Mouse (Mus musculus): Measurements from ENCODE around the gene Bri3. TPM values are rescaled to one million over a fixed set of nuclear protein-coding genes. Genes with fewer than 3 reads are reported as not detected.
A peak's percentile ranks its signal among the peaks of the same experiment; 100 is the strongest.

Bri3 gene
- polyA plus RNA-seq, 1 experiment from 2014 or later = 150 TPM

DNA sequence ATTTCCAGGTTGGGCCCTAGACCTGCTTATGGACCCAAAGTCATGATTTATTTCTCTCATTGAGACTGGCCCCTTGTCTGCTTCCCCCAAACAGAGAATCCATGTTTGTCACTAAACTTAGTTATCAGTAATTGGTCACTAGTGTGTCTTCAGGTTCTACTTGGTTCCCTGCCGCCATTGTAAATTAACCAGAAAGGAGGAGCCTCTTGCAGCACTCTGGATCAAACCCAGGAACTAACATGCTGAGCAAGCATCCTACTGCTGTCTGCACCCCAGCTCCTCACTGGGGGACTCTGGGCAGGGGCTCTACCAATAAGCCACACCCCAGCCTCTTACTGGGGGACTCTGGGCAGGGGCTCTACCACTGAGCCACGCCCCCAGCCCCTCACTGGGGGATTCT, 1.4 kb downstream of the Bri3 start:
- no peak overlapping the region for H3K4me2 ChIP-seq (replicated peaks)
- 74% methylated on average over 2 of the region's 2 CpGs for WGBS
- H3K27me3 ChIP-seq = no peaks in the 10 kb centered on the region
- ATAC-seq (ENCODE audit: low FRiP score) = no peak
- no peak overlapping the region for H3K27ac ChIP-seq
- H3K36me3 ChIP-seq = no peaks in the 10 kb centered on the region
- H3K9ac ChIP-seq = no peak overlapping the region
- H3K4me3 ChIP-seq = no peak overlapping the region
- 0 out of 2 replicates have a peak, but pooled peaks cover 2% of the 10 kb centered on the region for H3K4me1 ChIP-seq
- 0 out of 2 replicates have a peak, but pooled peaks cover 7% of the 10 kb centered on the region for H3K9me3 ChIP-seq (replicated peaks)

- no peaks in the 10 kb centered on the region for H3K36me3 ChIP-seq
- H3K4me2 ChIP-seq (replicated peaks) = no peak overlapping the region
- no peak for ATAC-seq (ENCODE audit: low FRiP score)
- no peaks in the 10 kb centered on the region for H3K27me3 ChIP-seq
- no peak overlapping the region for H3K27ac ChIP-seq
- no peak overlapping the region for H3K9ac ChIP-seq
- H3K4me3 ChIP-seq = no peak overlapping the region
- 0 out of 2 replicates have a peak, but pooled peaks cover 8% of the 10 kb centered on the region for H3K9me3 ChIP-seq (replicated peaks)
- WGBS = 87% methylated on average over 7 of the region's 7 CpGs
- H3K4me1 ChIP-seq = 0 out of 2 replicates have a peak, but pooled peaks cover 2% of the 10 kb centered on the region
Measured at GRCm38 (mm10) chr5:144246669-144247068, 2.4 kb downstream of the Bri3 start.

- no peak overlapping the region for H3K4me2 ChIP-seq (replicated peaks)
- H3K9ac ChIP-seq = no peak overlapping the region
- H3K27ac ChIP-seq = no peak overlapping the region
- H3K4me1 ChIP-seq = 0 out of 2 replicates have a peak, but pooled peaks cover 2% of the 10 kb centered on the region
- no peak overlapping the region for H3K4me3 ChIP-seq
- WGBS = 79% methylated on average over 10 of the region's 10 CpGs
- ATAC-seq (ENCODE audit: low FRiP score) = no peak
- no peaks in the 10 kb centered on the region for H3K36me3 ChIP-seq
- H3K9me3 ChIP-seq (replicated peaks) = 0 out of 2 replicates have a peak, but pooled peaks cover 8% of the 10 kb centered on the region
- no peaks in the 10 kb centered on the region for H3K27me3 ChIP-seq
Measured at GRCm38 (mm10) chr5:144247307-144247706, 3.1 kb downstream of the Bri3 start.

- Histone ChIP-seq H3K36me3 (no peaks in the 10 kb centered on the region), H3K4me1 (0 out of 2 replicates have a peak, but pooled peaks cover 2% of the 10 kb centered on the region), H3K4me3 (no peak overlapping the region), H3K9me3 (replicated peaks) (0 out of 2 replicates have a peak, but pooled peaks cover 8% of the 10 kb centered on the region), H3K4me2 (replicated peaks) (no peak overlapping the region), H3K27me3 (no peaks in the 10 kb centered on the region), H3K27ac (no peak overlapping the region), H3K9ac (no peak overlapping the region)
- 79% methylated on average over 10 of the region's 10 CpGs for WGBS
- no peak for ATAC-seq (ENCODE audit: low FRiP score)
Measured at GRCm38 (mm10) chr5:144247906-144248585, 3.8 kb downstream of the Bri3 start.

DNA sequence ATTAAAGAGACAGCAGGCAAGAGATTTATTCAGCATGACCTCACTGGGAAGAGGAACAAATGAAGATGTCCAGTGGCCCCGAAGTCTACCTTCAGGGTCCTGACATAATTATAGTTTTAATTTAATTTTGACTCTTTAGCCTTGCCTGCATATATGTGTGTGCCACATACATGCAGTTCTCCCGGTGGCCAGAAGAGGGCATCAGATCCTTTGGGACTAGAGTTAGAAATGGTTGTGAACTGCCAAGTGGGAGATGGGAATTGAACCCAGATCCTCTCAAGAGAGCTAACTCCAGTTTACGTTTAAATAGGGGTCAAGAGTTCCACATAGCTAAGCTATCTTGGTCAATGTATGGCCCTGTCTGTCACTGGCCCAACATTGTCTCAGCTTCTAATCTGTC, 5.6 kb downstream of the Bri3 start:
- H3K27ac ChIP-seq = no peak overlapping the region
- no peaks in the 10 kb centered on the region for H3K36me3 ChIP-seq
- no peak for ATAC-seq (ENCODE audit: low FRiP score)
- H3K27me3 ChIP-seq = no peaks in the 10 kb centered on the region
- WGBS = 78% methylated on average over 3 of the region's 3 CpGs
- H3K4me3 ChIP-seq = no peak overlapping the region
- H3K9ac ChIP-seq = no peak overlapping the region
- 0 out of 2 replicates have a peak, but pooled peaks cover 8% of the 10 kb centered on the region for H3K9me3 ChIP-seq (replicated peaks)
- H3K4me1 ChIP-seq = peaks cover 6% of the 10 kb centered on the region
- no peak overlapping the region for H3K4me2 ChIP-seq (replicated peaks)

GRCm38 (mm10) chr5:144251876-144252577, 7.8 kb downstream of the Bri3 start:
- H3K9ac ChIP-seq = no peak overlapping the region
- peaks cover 11% of the 10 kb centered on the region for H3K4me1 ChIP-seq
- 92% methylated on average over 13 of the region's 13 CpGs for WGBS
- H3K27me3 ChIP-seq = no peaks in the 10 kb centered on the region
- H3K36me3 ChIP-seq = no peaks in the 10 kb centered on the region
- ATAC-seq (ENCODE audit: low FRiP score) = no peak
- no peak overlapping the region for H3K27ac ChIP-seq
- no peak overlapping the region for H3K4me2 ChIP-seq (replicated peaks)
- H3K9me3 ChIP-seq (replicated peaks) = 0 out of 2 replicates have a peak, but pooled peaks cover 8% of the 10 kb centered on the region
- H3K4me3 ChIP-seq = no peak overlapping the region

DNA sequence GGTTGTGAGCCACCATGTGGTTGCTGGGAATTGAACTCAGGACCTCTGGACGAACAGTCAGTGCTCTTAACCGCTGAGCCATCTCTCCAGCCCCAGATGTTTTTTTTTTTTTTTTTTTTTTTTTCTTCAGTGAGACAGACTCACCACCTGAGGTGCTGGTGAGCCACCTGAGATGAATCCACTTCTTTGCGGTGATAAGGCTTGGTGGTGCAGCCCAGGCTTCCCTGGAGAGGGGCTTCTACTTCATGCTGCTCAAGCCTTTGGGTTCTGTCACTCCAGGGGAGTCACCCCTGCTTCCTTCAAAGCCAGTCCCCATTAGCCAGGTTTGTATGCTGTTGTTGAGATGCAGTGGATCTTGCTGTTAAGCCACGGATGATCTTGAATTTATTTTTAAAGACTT, 9.0 kb downstream of the Bri3 start:
- Histone ChIP-seq H3K9ac (no peak overlapping the region), H3K9me3 (replicated peaks) (0 out of 2 replicates have a peak, but pooled peaks cover 8% of the 10 kb centered on the region), H3K4me2 (replicated peaks) (no peak overlapping the region), H3K27ac (no peak overlapping the region), H3K4me1 (peaks cover 21% of the 10 kb centered on the region), H3K27me3 (no peaks in the 10 kb centered on the region), H3K4me3 (no peak overlapping the region), H3K36me3 (no peaks in the 10 kb centered on the region)
- ATAC-seq (ENCODE audit: low FRiP score) = no peak
- 87% methylated on average over 4 of the region's 4 CpGs for WGBS

GRCm38 (mm10) chr5:144254122-144254810, 10.0 kb downstream of the Bri3 start:
- Histone ChIP-seq H3K9ac (0 out of 2 replicates have a peak overlapping the region, but pooled peaks have one; percentile 13), H3K4me2 (replicated peaks) (peak overlapping the region; percentile 82)
- WGBS = 60% methylated on average over 16 of the region's 16 CpGs

DNA sequence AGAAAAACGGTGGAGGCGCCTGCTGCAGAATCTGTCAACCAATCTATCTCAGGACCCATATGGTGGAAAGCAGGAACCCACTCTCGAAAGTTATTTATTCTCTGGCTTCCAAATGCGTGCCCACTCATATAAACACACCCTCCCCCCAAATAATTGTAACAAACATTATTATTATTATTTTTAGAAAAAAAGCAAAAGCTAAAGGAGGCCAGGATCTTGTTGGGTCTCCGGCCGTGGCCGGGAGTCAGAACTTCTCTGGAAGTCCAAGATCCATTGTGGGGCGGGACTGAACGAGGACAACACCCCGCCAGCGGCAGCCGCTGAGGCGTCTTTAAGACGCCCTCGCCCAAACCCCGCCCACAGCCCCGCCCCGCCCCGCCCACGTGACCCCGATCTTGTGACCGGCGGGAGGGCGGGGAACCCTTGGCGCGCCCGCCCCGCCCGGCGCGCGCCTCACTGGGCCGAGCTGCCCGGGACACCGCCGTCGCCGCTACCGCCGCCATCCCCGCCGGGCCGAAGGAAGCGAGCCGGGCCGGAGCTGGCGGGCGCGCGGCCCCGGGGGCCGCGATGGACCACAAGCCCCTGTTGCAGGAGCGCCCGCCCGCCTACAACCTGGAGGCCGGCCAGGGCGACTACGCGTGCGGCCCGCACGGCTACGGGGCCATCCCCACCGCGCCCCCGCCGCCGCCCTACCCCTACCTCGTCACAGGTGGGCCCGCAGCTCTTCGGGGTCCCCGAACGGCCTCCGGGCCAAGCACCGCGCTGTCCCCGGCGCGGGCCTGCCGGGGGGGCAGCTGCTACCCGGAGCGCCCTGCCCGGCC, 10.8 kb downstream of the Bri3 start:
- Histone ChIP-seq H3K27me3 (no peaks in the 10 kb centered on the region), H3K4me1 (peaks cover 37% of the 10 kb centered on the region), H3K9ac (peak overlapping the region; percentile 83), H3K9me3 (replicated peaks) (0 out of 2 replicates have a peak, but pooled peaks cover 6% of the 10 kb centered on the region), H3K36me3 (peaks cover 4% of the 10 kb centered on the region; the same call in 1 of the 2 replicates), H3K4me3 (peak overlapping the region; percentile 75), H3K27ac (peak overlapping the region; percentile 85), H3K4me2 (replicated peaks) (peak overlapping the region; percentile 82)
- peak; percentile 78 for ATAC-seq (ENCODE audit: low FRiP score)
- under 1% methylated on average over 74 of the region's 84 CpGs for WGBS

More at GRCm38 (mm10) chr5:144254122-144254810, 10.0 kb downstream of the Bri3 start:
- ATAC-seq (ENCODE audit: low FRiP score) = no peak
- H3K4me1 ChIP-seq = peaks cover 32% of the 10 kb centered on the region
- H3K9me3 ChIP-seq (replicated peaks) = 0 out of 2 replicates have a peak, but pooled peaks cover 8% of the 10 kb centered on the region
- peak overlapping the region; percentile 75 for H3K4me3 ChIP-seq
- no peak overlapping the region for H3K27ac ChIP-seq
- H3K36me3 ChIP-seq = peaks cover 3% of the 10 kb centered on the region; the same call in 1 of the 2 replicates
- H3K27me3 ChIP-seq = no peaks in the 10 kb centered on the region

DNA sequence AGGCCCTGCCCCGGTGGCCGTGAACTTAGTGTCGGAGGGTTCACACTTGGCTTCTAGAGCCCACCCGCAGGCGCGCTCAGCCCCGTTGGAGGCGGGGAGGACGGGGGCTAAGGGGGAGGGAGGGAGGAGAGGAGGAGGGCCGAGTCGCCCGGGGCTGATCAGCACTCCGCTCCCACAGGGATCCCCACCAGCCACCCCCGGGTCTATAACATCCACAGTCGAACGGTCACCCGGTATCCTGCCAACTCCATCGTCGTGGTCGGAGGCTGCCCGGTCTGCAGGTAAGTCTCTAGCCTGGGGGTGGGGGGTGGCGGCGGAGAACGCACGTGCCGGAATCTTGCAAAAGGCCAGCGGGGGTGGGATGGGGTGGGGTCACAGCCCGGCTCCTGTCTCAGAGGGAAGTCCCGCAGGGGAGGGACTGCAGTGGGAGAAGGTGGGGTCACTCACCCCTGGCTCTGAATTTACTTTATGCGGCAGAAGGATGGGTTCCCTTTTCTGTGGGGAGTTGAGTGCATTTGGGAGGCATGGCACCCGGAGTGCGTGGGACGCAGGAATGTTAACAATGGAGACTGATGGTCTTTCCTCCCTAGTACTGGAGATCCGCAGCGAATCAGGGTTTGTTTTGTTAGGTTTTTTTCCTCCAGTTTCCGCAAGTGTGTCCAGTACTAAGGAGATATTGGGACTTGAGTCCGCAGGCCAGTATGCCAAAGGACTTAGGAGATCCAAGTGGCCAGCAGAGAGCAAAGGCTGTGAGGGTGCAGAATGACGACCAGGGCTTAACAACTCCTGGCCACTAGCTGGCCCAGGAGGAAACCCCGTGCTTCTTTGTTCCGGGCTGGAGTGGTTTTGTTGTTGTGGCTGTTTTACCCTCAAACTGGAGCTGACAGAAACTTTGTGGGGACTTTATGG, 11.6 kb downstream of the Bri3 start:
- ATAC-seq (ENCODE audit: low FRiP score) = peak; percentile 66
- H3K9me3 ChIP-seq (replicated peaks) = no peaks in the 10 kb centered on the region
- H3K27ac ChIP-seq = peak overlapping the region; percentile 85
- H3K4me2 ChIP-seq (replicated peaks) = peak overlapping the region; percentile 82
- peak overlapping the region; percentile 83 for H3K9ac ChIP-seq
- peak overlapping the region; percentile 75 for H3K4me3 ChIP-seq
- under 1% methylated on average over 39 of the region's 40 CpGs for WGBS
- H3K4me1 ChIP-seq = peaks cover 44% of the 10 kb centered on the region
- peaks cover 11% of the 10 kb centered on the region for H3K36me3 ChIP-seq
- H3K27me3 ChIP-seq = no peaks in the 10 kb centered on the region

GRCm38 (mm10) chr5:144256541-144256870, 12.3 kb downstream of the Bri3 start:
- WGBS = 12% methylated on average over 7 of the region's 7 CpGs
- Histone ChIP-seq H3K4me2 (replicated peaks) (peak overlapping the region; percentile 82), H3K4me1 (peaks cover 44% of the 10 kb centered on the region), H3K27ac (peak overlapping the region; percentile 85), H3K36me3 (peaks cover 12% of the 10 kb centered on the region), H3K4me3 (peak overlapping the region; percentile 75), H3K9ac (peak overlapping the region; percentile 83), H3K9me3 (replicated peaks) (no peaks in the 10 kb centered on the region), H3K27me3 (no peaks in the 10 kb centered on the region)
- no peak for ATAC-seq (ENCODE audit: low FRiP score)
